Mouse (Mus musculus): ENCODE measurements around the gene Inpp4a.

The Inpp4a gene

DNA sequence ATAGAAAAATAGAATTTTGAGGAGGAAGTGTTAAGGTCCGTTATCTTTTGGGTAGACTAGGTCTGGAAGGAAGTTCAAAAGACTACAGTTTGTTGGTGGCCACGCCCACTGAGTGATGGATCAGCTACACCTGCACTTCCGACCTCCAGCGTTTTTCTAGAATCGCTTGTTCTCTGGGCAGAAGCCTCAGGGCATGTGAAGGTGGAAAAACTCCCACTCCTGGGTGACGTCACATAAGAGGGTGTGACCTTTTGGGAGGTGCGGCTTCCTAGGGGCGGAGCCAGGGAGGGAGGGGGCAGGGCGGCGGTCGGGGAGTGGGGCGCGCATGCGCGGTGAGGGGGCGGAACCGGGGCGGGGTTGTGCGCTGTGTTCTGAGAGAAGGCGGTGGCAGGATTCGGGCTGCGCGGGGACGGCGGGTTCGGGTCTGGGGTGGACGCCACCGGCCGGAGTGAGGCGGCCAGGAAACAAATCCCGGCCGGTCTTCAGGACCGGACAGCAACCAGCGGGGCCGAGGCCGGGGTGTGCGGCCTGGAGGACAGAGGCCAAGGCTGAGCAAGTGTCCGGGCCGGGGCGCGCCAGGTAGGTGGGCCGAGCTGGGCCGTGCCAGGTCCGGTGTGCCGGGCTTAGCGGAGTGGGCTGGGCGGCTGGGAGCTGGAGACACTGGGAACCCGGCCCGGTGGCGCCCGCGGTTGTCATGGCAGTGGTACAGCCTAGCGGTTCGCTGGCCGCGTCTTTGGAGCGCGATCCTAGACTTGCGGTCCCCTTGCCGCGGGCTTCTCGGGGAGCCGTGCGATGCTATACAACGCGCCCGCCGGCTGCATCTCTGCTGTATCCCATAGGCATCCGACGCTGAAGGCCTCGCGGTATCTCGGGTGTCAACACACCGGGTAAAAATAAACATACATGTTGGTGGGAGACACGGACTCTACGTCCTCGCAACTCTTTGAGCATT, at the start of gene Inpp4a:
Gene Inpp4a (plus strand): TSS at position 326 of the 952 bp plus-strand sequence.
- in situ Hi-C loops (cut with MboI, MseI), result loop anchor here in 1 of 2 experiments (10.0 kb wide), 1 partner anchor 575 kb away; the partner anchor contains the start of gene Lipt1

DNA sequence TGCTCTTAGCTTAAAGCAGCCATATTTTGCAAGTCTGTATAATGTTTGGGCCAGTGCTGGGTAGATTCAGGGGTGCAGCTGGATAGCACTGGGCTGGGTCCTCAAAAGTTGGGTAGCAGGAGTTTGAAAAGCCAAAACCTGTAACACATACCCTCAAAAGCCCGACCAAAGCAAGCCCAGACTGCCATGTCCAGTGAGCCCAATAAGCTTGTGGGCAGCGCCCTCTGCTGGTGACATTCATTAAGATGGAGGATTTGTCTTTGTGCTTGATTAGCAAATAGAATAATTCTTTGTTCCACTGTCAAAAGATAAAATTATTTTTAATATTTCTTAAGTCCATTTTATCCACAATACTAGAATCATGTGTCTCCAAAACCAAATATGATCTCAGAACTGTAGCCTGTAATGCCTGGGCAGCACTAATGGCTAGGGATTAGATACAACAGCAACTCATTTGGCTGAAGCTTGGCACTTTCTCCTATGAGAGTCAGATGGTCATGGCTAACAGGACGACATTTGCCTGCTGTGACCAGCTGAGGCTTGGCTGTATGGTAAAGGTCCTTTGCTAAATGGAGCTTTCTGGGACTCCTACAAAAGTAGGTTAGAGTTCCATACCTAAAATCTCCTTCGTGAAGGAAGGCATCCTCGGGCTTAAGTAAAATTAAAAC, 48.9 kb upstream of the Inpp4a start:
- in situ Hi-C loops (cut with MboI, MseI), result no loop called here

DNA sequence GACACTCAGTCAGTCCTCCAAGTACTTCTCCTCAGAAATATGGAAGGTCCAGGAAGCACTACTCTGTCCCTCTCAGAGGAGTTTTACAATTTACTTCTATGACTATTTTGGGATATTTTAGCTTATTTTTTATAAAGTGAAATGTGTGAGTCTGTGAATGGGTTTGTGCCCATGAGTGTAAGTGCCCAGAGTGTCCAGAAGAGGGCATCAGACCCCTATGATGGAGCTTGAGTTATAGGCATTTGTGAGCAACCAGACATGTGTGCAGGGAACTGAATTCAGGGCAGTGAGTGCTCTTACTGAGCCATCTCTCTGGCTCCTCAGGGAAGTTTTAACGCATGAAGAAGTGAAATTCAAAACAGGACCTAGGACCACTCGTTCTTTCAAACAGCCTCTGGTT, 41.2 kb upstream of the Inpp4a start:
- in situ Hi-C loops (cut with MboI, MseI), result no loop called here

- in situ Hi-C loops (cut with MboI, MseI), result loop anchor here (5.0 kb wide), 2 partner anchors 130 to 360 kb away; no protein-coding TSS in a partner anchor
Measured at GRCm38 (mm10) chr1:37272464-37272863, 27.2 kb upstream of the Inpp4a start.

- in situ Hi-C loops (cut with MboI, MseI), result loop anchor here in 1 of 2 experiments (5.0 kb wide), 1 partner anchor 86 kb away; no protein-coding TSS in a partner anchor
Measured at GRCm38 (mm10) chr1:37286556-37286955, 13.1 kb upstream of the Inpp4a start.

DNA sequence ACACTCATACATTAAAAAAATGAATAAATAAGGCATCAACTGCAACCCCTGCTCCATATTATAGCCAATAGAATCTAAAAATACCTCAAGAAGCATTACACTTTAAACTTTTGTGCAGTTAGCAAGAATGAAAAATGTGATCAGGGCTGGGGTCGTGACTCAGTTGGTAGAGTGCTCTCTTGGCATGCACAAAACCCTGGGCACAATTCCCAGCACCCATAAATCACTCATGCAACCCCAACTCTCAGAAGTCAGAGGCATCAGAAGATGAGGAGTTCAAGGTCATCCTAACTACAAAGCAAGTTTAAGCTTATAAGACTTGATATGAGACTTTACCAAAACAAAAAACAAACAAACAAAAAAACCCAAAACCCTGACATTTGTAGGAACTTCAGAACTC, 11.9 kb upstream of the Inpp4a start:
- in situ Hi-C loops (cut with MboI, MseI), result loop anchor here in 1 of 2 experiments (5.0 kb wide), 1 partner anchor 85 kb away; no protein-coding TSS in a partner anchor

DNA sequence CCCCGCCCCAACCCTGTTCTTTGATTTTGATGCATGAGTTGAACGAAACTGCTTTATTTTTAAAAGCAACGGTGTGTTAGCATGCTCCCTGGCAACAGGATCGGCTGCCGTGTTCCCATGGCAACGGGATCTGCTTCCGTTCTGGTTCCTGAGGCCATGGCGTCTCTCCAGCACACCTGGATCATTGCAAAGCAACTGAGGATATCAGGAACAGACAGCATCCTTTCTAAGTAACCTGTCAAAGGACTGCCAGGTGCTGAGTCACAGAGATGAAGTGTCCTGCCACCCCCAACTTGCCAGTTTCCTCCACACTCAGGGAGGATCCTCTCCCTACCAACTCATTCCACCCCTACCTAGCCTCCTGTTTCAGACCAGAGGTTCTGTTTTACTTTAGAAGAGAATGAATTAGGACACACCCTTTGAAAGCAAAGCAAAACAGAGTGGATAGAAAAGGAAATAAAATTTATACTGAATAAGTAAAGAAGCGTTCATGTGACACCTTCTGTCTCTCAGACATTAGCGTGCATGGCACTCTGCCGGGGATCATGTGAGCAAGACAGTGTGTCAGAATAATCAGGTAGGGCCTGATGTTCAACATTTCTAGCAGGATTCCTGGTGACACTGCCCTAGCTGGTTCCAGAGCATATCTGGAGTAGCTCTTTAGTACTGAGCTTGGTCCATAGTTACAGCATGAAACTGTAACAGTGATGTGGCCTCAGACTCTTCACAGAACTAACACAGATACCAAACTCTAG, 11.3 kb upstream of the Inpp4a start:
- in situ Hi-C loops (cut with MboI, MseI), result loop anchor here in 1 of 2 experiments (5.0 kb wide), 1 partner anchor 84 kb away; no protein-coding TSS in a partner anchor

DNA sequence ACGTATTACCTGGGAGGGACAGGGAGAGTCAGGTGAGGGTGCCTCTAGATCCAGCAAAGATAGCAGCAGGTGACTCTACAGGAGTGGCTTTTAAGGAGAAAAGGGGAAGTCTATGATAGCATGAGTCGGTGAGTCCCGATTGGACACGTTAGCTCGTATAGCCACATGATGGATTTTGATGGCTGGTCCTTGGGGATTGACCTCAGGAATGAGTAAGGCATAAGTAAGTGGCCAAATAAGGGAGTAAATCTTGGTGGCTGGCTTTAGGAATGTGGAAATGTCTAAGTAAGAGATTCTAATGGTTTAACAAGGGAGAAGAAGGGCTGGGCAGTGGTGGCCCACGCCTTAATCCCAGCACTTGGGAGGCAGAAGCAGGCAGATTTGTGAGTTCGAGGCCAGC, 10.7 kb upstream of the Inpp4a start:
- in situ Hi-C loops (cut with MboI, MseI), result loop anchor here in 1 of 2 experiments (5.0 kb wide), 1 partner anchor 83 kb away; no protein-coding TSS in a partner anchor

DNA sequence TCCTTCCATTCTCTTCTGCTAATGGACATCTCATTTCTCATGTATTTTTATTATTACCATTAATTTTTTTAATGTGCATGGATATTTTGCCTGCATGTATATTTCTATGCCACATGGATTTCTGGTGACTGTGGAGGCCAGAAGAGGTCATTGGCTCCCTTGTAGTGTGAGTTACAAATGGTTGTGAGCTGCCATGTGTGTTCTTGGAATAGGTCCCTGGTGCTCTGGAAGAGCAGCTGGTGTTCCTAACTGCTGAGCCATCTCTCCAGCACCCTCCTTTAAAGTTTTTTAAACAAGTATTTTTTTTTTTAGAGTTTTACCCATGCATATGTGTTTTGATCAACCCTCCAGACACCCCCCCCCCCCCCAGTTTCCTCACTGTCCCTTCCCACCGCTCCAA, 3.3 kb upstream of the Inpp4a start:
- in situ Hi-C loops (cut with MboI, MseI), result no loop called here

GRCm38 (mm10) chr1:37298904-37299303, 761 bp upstream of the Inpp4a start:
- in situ Hi-C loops (cut with MboI, MseI), result no loop called here

- in situ Hi-C loops (cut with MboI, MseI), result loop anchor here in 1 of 2 experiments (10.0 kb wide), 1 partner anchor 574 kb away; the partner anchor contains the start of gene Lipt1
Measured at GRCm38 (mm10) chr1:37300650-37301049, 985 bp downstream of the Inpp4a start.

DNA sequence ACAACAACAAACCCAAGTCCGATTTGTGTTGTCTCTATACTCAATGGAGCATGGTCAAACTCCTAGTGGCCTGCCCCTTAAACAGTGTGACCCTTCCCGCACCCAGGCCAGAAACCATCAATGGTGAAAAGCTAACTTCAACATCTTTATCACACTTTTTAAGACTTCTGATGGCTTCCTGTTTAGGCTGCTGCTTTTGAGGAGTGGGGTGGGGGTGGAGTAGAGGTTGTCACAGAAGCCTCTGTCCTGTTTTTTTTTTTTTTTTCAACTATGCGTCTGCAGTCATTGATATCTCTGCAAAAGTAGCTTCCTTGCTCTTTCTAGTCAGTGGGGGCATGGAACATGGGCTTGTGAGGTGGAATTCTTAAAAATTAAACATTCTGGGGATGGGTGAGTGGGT, 3.1 kb downstream of the Inpp4a start:
- in situ Hi-C loops (cut with MboI, MseI), result loop anchor here in 1 of 2 experiments (10.0 kb wide), 1 partner anchor 572 kb away; the partner anchor contains the start of gene Lipt1

DNA sequence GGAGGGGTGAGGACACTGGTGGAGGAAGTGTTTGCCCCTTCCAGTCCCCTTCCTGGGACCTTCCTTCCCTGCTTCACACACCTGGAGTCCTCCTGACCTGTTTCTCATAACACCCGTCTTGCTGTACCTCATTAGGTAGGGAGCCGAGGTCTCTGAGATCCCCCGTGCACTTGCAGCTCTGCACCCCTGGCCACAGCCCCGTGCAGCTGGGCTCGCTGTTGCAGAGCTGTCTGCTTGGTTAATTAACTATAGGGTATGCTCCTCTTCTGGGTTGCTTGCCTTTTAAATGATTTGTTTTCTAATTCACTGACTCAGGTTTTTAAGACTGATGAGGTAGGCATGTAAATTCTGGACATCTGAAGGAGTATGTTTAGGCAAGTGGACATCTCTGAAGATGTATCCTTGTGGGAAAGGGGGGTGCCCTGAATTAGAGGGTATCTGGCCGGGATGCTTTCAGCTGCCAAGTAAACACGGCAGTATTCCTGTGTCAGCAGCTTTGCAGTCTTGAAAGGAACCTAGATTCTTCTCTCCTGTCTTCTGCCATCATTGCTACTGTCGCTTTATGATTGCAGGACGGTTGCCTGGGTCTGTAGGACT, 6.1 kb downstream of the Inpp4a start:
- in situ Hi-C loops (cut with MboI, MseI), result loop anchor here in 1 of 2 experiments (10.0 kb wide), 1 partner anchor 569 kb away; the partner anchor contains the start of gene Lipt1

- in situ Hi-C loops (cut with MboI, MseI), result loop anchor here in 1 of 2 experiments (10.0 kb wide), 1 partner anchor 567 kb away; the partner anchor contains the start of gene Lipt1
Measured at GRCm38 (mm10) chr1:37307586-37307985, 7.9 kb downstream of the Inpp4a start.

- in situ Hi-C loops (cut with MboI, MseI), result loop anchor here in 1 of 2 experiments (10.0 kb wide), 1 partner anchor 567 kb away; the partner anchor contains the start of gene Lipt1
Measured at GRCm38 (mm10) chr1:37308021-37308742, 8.5 kb downstream of the Inpp4a start.

DNA sequence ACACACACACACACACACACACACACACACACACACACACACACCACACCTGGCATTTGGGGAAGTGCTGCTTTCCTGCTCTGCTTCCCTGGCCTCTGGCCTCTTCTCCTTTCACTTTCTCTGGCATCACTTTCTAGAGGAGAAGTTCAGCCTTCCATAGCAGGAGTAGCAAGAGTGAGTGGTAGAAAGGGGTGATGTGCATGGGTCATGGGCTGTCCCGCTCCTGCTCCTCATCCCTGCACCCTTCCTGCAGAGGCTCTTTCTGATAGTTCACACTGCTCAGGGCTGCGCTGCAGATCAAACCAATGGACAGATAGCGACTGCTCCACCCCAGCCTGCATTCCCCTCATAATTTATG, 9.1 kb downstream of the Inpp4a start:
- in situ Hi-C loops (cut with MboI, MseI), result loop anchor here in 1 of 2 experiments (10.0 kb wide), 1 partner anchor 566 kb away; the partner anchor contains the start of gene Lipt1

GRCm38 (mm10) chr1:37309939-37310515, 10.4 kb downstream of the Inpp4a start:
- in situ Hi-C loops (cut with MboI, MseI), result loop anchor here in 1 of 2 experiments (10.0 kb wide), 1 partner anchor 565 kb away; the partner anchor contains the start of gene Lipt1

GRCm38 (mm10) chr1:37314338-37314737, 14.7 kb downstream of the Inpp4a start:
- in situ Hi-C loops (cut with MboI, MseI), result no loop called here

GRCm38 (mm10) chr1:37317644-37318285, 18.1 kb downstream of the Inpp4a start:
- in situ Hi-C loops (cut with MboI, MseI), result no loop called here

Measured in T-helper 17 cell (primary cell).